Mouse (Mus musculus): Measurements from ENCODE around the gene Wars2. TPM values are rescaled to one million over a fixed set of nuclear protein-coding genes. Genes with fewer than 3 reads are reported as not detected.

Gene Wars2
- polyA plus RNA-seq (2015; fragmentation: Nextera tagmentation; extraction: Ambion mirVana): 4.9 and 5.2 TPM in 2 replicates

DNA sequence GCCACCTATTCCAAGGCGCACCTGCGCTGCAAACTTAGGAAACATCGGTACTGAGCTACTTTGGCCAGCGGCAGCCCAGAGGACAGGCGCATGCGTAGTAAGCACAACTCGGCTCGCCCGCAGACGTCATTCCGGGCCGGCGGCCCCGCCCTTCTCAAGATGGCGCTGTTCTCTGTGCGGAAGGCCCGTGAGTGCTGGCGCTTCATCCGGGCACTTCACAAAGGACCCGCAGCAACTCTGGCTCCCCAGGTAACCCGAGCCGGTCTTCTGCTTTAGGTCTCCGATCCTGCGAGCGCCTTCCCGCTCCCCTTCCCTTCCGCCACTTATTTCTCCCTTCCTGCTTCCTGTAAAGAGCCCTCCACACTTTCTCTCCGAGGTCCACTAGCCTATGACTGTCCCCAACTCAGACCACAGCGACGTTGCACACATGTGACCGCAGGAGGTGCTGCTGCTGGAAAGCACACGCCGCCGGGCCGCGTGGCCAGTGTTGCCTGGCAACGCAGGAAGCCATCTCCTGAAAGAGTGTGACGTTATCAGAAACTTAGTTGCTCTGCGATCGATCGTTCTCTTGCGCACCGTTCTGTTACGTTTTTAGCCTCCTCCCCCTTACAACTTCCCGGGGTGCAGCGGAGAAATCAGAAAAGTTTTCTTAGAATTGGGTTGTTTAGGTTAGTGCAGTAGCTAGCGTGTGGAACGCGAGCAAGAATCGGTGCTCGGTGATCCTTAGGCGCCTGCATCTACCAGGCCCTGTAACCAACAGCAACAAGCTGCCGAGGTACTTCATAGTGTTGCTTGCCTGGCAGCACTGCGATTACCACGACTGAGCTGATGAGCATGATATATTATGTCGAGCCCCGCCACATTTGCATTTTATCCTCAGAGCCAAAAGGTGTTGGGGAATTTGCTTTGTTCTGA lies at the start of gene Wars2:
Wars2 (plus strand) TSS at position 129 of the 915 bp plus-strand sequence.
- peak within 1 kb of the TSS; percentile 94 for H3K27ac ChIP-seq (replicated peaks)
- H3K9me3 ChIP-seq: no peaks in the 10 kb centered on the region
- under 1% methylated on average over 57 of the region's 57 CpGs for WGBS
- H3K4me1 ChIP-seq (replicated peaks): peaks cover 10% of the 10 kb centered on the region
- peak within 1 kb of the TSS; percentile 56 for H3K4me3 ChIP-seq
- H3K36me3 ChIP-seq: no peaks in the 10 kb centered on the region
- H3K4me2 ChIP-seq: peak within 1 kb of the TSS; percentile 78
- ATAC-seq (ENCODE audit: low FRiP score, low read depth): peak; percentile 100
- H3K9ac ChIP-seq: peak within 1 kb of the TSS; percentile 62
- no peaks in the 10 kb centered on the region; the same call in 1 of the 2 replicates for H3K27me3 ChIP-seq

DNA sequence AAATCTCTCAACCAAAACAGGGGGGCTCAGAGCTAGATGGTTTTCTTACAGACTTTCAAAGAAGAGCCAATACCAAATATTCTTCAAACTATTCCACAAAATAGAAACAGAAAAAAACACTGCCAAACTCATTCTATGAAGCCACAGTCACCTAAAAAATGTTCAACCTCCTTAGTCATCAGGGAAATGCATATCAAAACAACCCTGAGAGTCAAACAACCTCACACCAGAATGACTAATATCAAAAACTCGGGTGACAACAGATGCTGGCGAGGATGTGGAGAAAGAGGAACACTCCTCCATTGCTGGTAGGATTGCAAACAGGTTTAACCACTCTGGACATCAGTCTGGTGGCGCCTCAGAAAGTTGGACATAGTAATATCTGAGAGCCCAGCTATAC lies 44.1 kb upstream of the Wars2 start:
- Histone ChIP-seq H3K4me1 (replicated peaks) (no peaks in the 10 kb centered on the region), H3K4me2 (no peak overlapping the region), H3K9ac (no peak overlapping the region), H3K36me3 (no peaks in the 10 kb centered on the region), H3K9me3 (no peaks in the 10 kb centered on the region), H3K27ac (replicated peaks) (no peak overlapping the region), H3K4me3 (no peak overlapping the region), H3K27me3 (no peaks in the 10 kb centered on the region)
- WGBS: 79% methylated on average over 3 of the region's 3 CpGs
- no peak for ATAC-seq (ENCODE audit: low FRiP score, low read depth)

DNA sequence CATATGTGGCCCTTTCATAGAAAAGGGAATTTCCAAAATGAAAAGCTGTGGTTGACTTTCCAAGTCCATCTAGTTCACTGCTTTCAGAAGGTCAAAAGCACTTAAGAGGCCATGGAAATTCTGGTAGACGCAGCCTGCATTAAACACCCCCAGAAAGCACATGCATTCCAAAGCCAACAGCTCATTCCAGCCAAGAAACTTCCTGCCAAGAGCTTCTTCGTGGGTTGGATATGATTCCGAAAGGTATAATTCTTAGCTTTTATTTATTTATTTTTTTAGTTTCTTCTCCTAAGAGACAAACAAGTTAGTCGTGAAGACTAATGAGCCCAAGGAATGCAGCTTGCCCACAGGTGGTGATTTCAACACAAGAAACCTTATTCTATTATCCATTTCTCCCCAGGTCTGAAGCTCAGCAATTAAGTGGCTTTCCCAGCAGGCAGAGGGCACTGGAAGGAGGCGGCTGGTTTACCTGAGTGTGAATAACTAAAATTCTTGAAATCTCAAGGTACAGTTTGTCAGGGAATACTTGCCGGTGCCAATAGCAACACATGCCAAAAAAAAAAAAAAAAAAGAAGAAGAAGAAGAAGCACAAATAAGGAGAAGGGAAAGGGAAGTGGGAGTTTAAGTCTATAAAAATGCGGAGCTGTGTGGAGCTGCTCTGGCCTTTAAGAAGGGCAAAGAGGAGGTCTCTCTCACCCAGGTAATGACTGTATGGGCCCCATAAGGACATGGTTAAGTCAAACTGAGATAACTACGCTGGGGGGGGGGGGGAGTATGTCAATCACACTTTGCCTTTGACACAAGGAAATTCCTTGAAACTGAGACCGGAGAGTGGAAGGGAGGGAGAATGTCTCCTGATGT lies 30.3 kb upstream of the Wars2 start:
- no peak for ATAC-seq (ENCODE audit: low FRiP score, low read depth)

DNA sequence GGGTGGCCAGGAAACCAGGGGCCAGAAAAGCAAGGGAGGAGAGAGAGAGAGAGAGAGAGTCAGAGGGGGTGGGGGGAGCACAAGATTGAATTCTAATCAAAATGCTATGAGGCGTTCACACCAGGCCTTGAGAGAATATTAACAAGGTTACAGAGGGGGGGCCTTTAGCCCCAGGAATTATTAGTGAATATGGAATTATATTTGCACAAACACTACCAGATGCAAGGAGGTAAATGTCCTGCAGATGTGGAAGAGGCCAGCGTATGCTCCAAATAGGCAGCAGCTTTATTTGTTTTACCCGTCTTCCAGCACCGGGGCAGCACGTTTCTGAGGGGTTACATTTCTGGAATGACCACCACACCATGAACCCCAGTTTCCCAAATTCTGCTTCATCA lies 29.7 kb upstream of the Wars2 start:
- no peak overlapping the region for H3K9ac ChIP-seq
- H3K36me3 ChIP-seq: no peaks in the 10 kb centered on the region
- H3K9me3 ChIP-seq: no peaks in the 10 kb centered on the region
- no peak overlapping the region for H3K27ac ChIP-seq (replicated peaks)
- 90% methylated on average over 5 of the region's 5 CpGs for WGBS
- no peaks in the 10 kb centered on the region for H3K27me3 ChIP-seq
- H3K4me3 ChIP-seq: no peak overlapping the region
- no peak overlapping the region for H3K4me2 ChIP-seq
- no peaks in the 10 kb centered on the region for H3K4me1 ChIP-seq (replicated peaks)
- ATAC-seq (ENCODE audit: low FRiP score, low read depth): no peak

More for the DNA sequence above, 30.3 kb upstream of the Wars2 start:
- Histone ChIP-seq H3K4me2 (no peak overlapping the region), H3K27me3 (no peaks in the 10 kb centered on the region), H3K4me1 (replicated peaks) (no peaks in the 10 kb centered on the region), H3K36me3 (no peaks in the 10 kb centered on the region), H3K9me3 (no peaks in the 10 kb centered on the region), H3K27ac (replicated peaks) (no peak overlapping the region), H3K9ac (no peak overlapping the region), H3K4me3 (no peak overlapping the region)
- WGBS: 84% methylated on average over 9 of the region's 9 CpGs

DNA sequence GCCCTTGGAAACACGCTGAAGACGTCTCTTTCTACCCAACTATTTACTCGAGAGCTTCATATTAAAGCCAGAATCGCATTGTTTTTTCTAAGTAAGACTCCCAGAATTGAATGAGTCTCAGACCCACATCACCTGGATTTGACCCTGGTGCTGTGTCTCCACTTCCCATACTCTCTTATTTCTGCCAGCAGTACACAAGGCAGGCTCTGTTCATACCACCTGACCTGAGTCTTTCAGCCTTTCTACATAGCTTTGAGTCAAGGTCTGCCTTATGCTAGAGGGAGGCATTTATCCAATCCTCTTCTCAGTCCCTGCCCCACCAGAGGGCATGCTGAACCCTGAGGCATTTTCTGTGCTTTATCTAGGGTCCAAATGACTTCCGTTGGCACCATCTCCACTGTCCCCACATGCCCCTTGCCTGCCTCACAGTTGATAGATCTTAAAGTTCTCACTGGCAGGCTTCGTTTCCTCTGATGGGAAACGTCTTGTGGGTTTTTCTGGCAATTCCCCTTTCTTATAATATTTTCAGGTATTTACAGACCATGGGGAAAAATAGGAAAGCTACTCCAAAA lies 27.5 kb upstream of the Wars2 start:
- no peak for ATAC-seq (ENCODE audit: low FRiP score, low read depth)
- Histone ChIP-seq H3K4me1 (replicated peaks) (no peaks in the 10 kb centered on the region), H3K27me3 (no peaks in the 10 kb centered on the region), H3K36me3 (no peaks in the 10 kb centered on the region), H3K9me3 (no peaks in the 10 kb centered on the region), H3K27ac (replicated peaks) (no peak overlapping the region), H3K4me3 (no peak overlapping the region), H3K9ac (no peak overlapping the region), H3K4me2 (no peak overlapping the region)
- WGBS: 87% methylated on average over 7 of the region's 7 CpGs

- Histone ChIP-seq H3K27ac (replicated peaks) (no peak overlapping the region), H3K4me3 (no peak overlapping the region), H3K36me3 (no peaks in the 10 kb centered on the region), H3K4me2 (no peak overlapping the region), H3K9me3 (no peaks in the 10 kb centered on the region), H3K27me3 (no peaks in the 10 kb centered on the region), H3K9ac (no peak overlapping the region), H3K4me1 (replicated peaks) (no peaks in the 10 kb centered on the region)
- no peak for ATAC-seq (ENCODE audit: low FRiP score, low read depth)
- 92% methylated on average over 2 of the region's 2 CpGs for WGBS
These were observed 19.9 kb upstream of the Wars2 start for GRCm38 (mm10) chr3:99120942-99121341.

- no peak for ATAC-seq (ENCODE audit: low FRiP score, low read depth)
- Histone ChIP-seq H3K9me3 (no peaks in the 10 kb centered on the region), H3K9ac (no peak overlapping the region), H3K27me3 (no peaks in the 10 kb centered on the region), H3K4me3 (no peak overlapping the region), H3K36me3 (no peaks in the 10 kb centered on the region), H3K27ac (replicated peaks) (no peak overlapping the region), H3K4me1 (replicated peaks) (no peaks in the 10 kb centered on the region), H3K4me2 (no peak overlapping the region)
- 84% methylated on average over 1 of the region's 1 CpGs for WGBS
These were observed 10.3 kb upstream of the Wars2 start for GRCm38 (mm10) chr3:99130521-99130920.

DNA sequence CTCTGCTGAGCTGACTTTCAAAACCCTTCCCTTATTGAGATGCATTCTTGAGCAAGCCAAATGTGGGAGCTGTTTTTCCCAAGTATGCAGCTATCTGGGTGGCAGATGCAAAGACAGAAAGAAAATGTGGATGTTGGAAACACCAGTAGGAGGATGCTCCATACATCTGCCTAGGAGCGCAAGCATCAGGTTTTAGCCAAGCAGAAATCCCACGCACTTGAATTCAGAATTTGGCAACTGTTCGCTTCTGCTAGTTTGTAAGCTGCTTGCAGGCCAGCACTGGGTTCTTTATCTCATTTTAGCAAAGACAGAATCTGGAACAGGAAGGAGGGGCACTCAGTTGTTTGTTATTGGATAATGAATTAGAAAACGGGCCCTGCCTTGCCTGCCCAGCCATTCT lies 8.9 kb upstream of the Wars2 start:
- Histone ChIP-seq H3K4me2 (no peak overlapping the region), H3K4me1 (replicated peaks) (no peaks in the 10 kb centered on the region), H3K36me3 (no peaks in the 10 kb centered on the region), H3K27ac (replicated peaks) (no peak overlapping the region), H3K9me3 (no peaks in the 10 kb centered on the region), H3K4me3 (no peak overlapping the region), H3K27me3 (no peaks in the 10 kb centered on the region), H3K9ac (no peak overlapping the region)
- WGBS: 93% methylated on average over 4 of the region's 4 CpGs
- ATAC-seq (ENCODE audit: low FRiP score, low read depth): no peak

DNA sequence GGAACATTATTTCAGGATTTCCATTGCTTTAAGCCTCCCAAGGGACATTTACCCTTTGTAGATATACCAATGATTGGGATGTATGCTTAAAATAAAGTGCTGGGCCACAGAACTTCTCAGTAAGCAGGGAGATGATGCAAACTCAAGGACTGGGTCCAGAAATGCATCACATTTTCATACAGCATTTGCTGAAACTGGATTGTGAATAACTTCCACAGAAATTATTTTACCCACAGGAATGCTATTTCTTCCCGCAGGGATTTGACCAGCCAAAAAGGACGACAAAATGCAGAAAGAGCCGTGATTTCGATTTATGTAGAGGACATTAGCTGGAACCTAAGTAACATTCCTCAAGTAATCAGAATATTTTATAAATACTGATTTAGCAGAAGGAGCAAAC lies 7.0 kb upstream of the Wars2 start:
- Histone ChIP-seq H3K9ac (no peak overlapping the region), H3K4me2 (no peak overlapping the region), H3K27me3 (no peaks in the 10 kb centered on the region), H3K4me3 (no peak overlapping the region), H3K27ac (replicated peaks) (no peak overlapping the region), H3K9me3 (no peaks in the 10 kb centered on the region), H3K4me1 (replicated peaks) (no peaks in the 10 kb centered on the region), H3K36me3 (no peaks in the 10 kb centered on the region)
- WGBS: 94% methylated on average over 4 of the region's 4 CpGs
- no peak for ATAC-seq (ENCODE audit: low FRiP score, low read depth)

DNA sequence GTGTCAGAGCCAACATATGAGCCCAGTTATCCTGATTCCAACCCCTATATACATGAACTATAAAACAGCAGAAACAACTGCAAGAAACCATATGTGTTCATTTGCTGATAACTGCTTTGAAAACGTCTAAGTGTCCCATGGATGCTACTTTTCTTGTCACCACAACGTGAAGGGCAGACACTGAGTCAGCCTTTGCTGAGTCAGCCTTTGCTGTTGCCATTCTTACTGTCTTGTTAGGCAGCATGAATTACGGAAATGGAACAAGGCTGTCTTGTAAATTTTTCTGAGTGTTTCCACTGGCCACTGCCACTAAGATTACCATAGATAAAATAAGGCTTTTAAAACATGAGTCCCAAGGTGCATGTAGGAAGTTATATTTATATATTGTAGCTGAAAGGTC lies 7.0 kb downstream of the Wars2 start:
- Histone ChIP-seq H3K4me2 (no peak overlapping the region), H3K9ac (no peak overlapping the region), H3K27ac (replicated peaks) (no peak overlapping the region), H3K27me3 (no peaks in the 10 kb centered on the region), H3K4me3 (no peak overlapping the region), H3K4me1 (replicated peaks) (no peaks in the 10 kb centered on the region), H3K36me3 (no peaks in the 10 kb centered on the region), H3K9me3 (no peaks in the 10 kb centered on the region)
- WGBS: 82% methylated on average over 3 of the region's 3 CpGs
- ATAC-seq (ENCODE audit: low FRiP score, low read depth): no peak

GRCm38 (mm10) chr3:99149035-99149434 lies 8.2 kb downstream of the Wars2 start:
- H3K4me2 ChIP-seq: no peak overlapping the region
- no peaks in the 10 kb centered on the region for H3K27me3 ChIP-seq
- no peaks in the 10 kb centered on the region for H3K36me3 ChIP-seq
- H3K4me1 ChIP-seq (replicated peaks): no peaks in the 10 kb centered on the region
- no peak for ATAC-seq (ENCODE audit: low FRiP score, low read depth)
- H3K9ac ChIP-seq: no peak overlapping the region
- WGBS: 78% methylated on average over 3 of the region's 3 CpGs
- no peak overlapping the region for H3K4me3 ChIP-seq
- no peak overlapping the region for H3K27ac ChIP-seq (replicated peaks)
- no peaks in the 10 kb centered on the region for H3K9me3 ChIP-seq

DNA sequence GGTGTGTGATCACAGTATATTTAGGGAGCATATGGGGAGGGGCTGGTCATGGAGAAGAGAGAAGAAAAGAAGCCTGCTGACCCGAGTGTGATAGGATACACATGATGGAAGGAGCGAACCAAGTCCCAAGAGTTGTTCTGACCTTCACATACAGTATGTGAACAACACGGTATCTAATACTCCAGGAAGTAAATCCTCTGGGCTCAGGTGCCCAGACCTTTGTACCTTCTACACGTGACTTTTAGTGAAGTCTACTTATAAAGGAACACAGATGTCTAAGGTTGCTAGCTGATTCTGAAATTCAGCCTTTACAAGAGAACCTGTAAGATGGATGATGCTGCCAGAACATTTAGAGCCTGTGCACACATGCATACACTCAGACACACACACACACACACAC lies 15.4 kb downstream of the Wars2 start:
- no peak overlapping the region for H3K4me3 ChIP-seq
- H3K4me1 ChIP-seq (replicated peaks): 0 out of 2 replicates have a peak, but pooled peaks cover 15% of the 10 kb centered on the region
- no peak overlapping the region for H3K27ac ChIP-seq (replicated peaks)
- WGBS: 92% methylated on average over 4 of the region's 4 CpGs
- no peak for ATAC-seq (ENCODE audit: low FRiP score, low read depth)
- H3K9ac ChIP-seq: no peak overlapping the region
- H3K36me3 ChIP-seq: no peaks in the 10 kb centered on the region
- H3K9me3 ChIP-seq: 0 out of 2 replicates have a peak, but pooled peaks cover 8% of the 10 kb centered on the region
- no peak overlapping the region for H3K4me2 ChIP-seq
- H3K27me3 ChIP-seq: no peaks in the 10 kb centered on the region

Data from hindbrain, embryonic 15.5 days (tissue).